Mouse (Mus musculus): ENCODE results near the gene Usp46. TPM values are rescaled to one million over a fixed set of nuclear protein-coding genes. Genes with fewer than 3 reads are reported as not detected.

The Usp46 gene
- total and polyA plus RNA-seq, 2 experiments from 2014 or later = 27.2 to 47.3 TPM

GRCm38 (mm10) chr5:74093556-74094428 lies 25.6 kb upstream of the Usp46 start:
- DNase-seq (ENCODE audit: low spot score) = no peak

GRCm38 (mm10) chr5:74092833-74093555 lies 24.8 kb upstream of the Usp46 start:
- Histone ChIP-seq H3K4me1 (ENCODE audit: control insufficient read depth, insufficient read depth) (peaks cover 3% of the 10 kb centered on the region; the same call in 1 of the 2 replicates), H3K27ac (ENCODE audit: low read depth) (peak overlapping the region; percentile 98), H3K36me3 (replicated peaks; ENCODE audit: control insufficient read depth, insufficient read depth, low read length) (peaks cover 22% of the 10 kb centered on the region), H3K27me3 (ENCODE audit: control insufficient read depth, insufficient read depth, low read length) (no peaks in the 10 kb centered on the region), H3K9ac (replicated peaks; ENCODE audit: low read depth, low read length) (peak overlapping the region; percentile 98), H3K4me3 (ENCODE audit: low read depth, low read length) (peak overlapping the region; percentile 96), H3K4me2 (ENCODE audit: low read depth, low read length) (peak overlapping the region; percentile 81), H3K9me3 (replicated peaks; ENCODE audit: control insufficient read depth, low read length) (no peaks in the 10 kb centered on the region)
- no peak for TF ChIP-seq CTCF (IDR thresholded peaks at IDR 0.05; ENCODE audit: low read depth)
- TF ChIP-seq EP300 (IDR thresholded peaks at IDR 0.05; ENCODE audit: low read depth) = 0 out of 2 replicates have a peak, but pooled peaks have one; percentile 75
- peak; percentile 99 for DNase-seq (ENCODE audit: low spot score)
- ATAC-seq (ENCODE audit: insufficient read depth, low read depth) = peak; percentile 96
- WGBS = 1% methylated on average over 57 of the region's 57 CpGs

More at GRCm38 (mm10) chr5:74093556-74094428, 25.6 kb upstream of the Usp46 start:
- peaks cover 22% of the 10 kb centered on the region for H3K36me3 ChIP-seq (replicated peaks; ENCODE audit: control insufficient read depth, insufficient read depth, low read length)
- TF ChIP-seq CTCF (IDR thresholded peaks at IDR 0.05; ENCODE audit: low read depth) (no peak), EP300 (IDR thresholded peaks at IDR 0.05; ENCODE audit: low read depth) (no peak)
- WGBS = 18% methylated on average over 11 of the region's 11 CpGs
- H3K4me2 ChIP-seq (ENCODE audit: low read depth, low read length) = peak overlapping the region; percentile 81
- no peaks in the 10 kb centered on the region for H3K9me3 ChIP-seq (replicated peaks; ENCODE audit: control insufficient read depth, low read length)
- no peaks in the 10 kb centered on the region for H3K27me3 ChIP-seq (ENCODE audit: control insufficient read depth, insufficient read depth, low read length)
- peak overlapping the region; percentile 98 for H3K27ac ChIP-seq (ENCODE audit: low read depth)
- peak overlapping the region; percentile 98 for H3K9ac ChIP-seq (replicated peaks; ENCODE audit: low read depth, low read length)
- ATAC-seq (ENCODE audit: insufficient read depth, low read depth) = no peak
- H3K4me1 ChIP-seq (ENCODE audit: control insufficient read depth, insufficient read depth) = peaks cover 3% of the 10 kb centered on the region; the same call in 1 of the 2 replicates
- H3K4me3 ChIP-seq (ENCODE audit: low read depth, low read length) = peak overlapping the region; percentile 96

GRCm38 (mm10) chr5:74092481-74092832 lies 24.2 kb upstream of the Usp46 start:
- DNase-seq (ENCODE audit: low spot score) (no peak), ATAC-seq (ENCODE audit: insufficient read depth, low read depth) (no peak)
- Histone ChIP-seq H3K9me3 (replicated peaks; ENCODE audit: control insufficient read depth, low read length) (no peaks in the 10 kb centered on the region), H3K4me2 (ENCODE audit: low read depth, low read length) (peak overlapping the region; percentile 81), H3K9ac (replicated peaks; ENCODE audit: low read depth, low read length) (no peak overlapping the region), H3K27ac (ENCODE audit: low read depth) (peak overlapping the region; percentile 98), H3K27me3 (ENCODE audit: control insufficient read depth, insufficient read depth, low read length) (no peaks in the 10 kb centered on the region), H3K4me1 (ENCODE audit: control insufficient read depth, insufficient read depth) (peaks cover 3% of the 10 kb centered on the region; the same call in 1 of the 2 replicates), H3K36me3 (replicated peaks; ENCODE audit: control insufficient read depth, insufficient read depth, low read length) (peaks cover 22% of the 10 kb centered on the region), H3K4me3 (ENCODE audit: low read depth, low read length) (peak overlapping the region; percentile 96)
- WGBS = 43% methylated on average over 4 of the region's 4 CpGs
- TF ChIP-seq CTCF (IDR thresholded peaks at IDR 0.05; ENCODE audit: low read depth) = no peak
- TF ChIP-seq EP300 (IDR thresholded peaks at IDR 0.05; ENCODE audit: low read depth) = no peak

GRCm38 (mm10) chr5:74089643-74090042 lies 21.4 kb upstream of the Usp46 start:
- 79% methylated on average over 3 of the region's 3 CpGs for WGBS
- Histone ChIP-seq H3K9ac (replicated peaks; ENCODE audit: low read depth, low read length) (no peak overlapping the region), H3K4me2 (ENCODE audit: low read depth, low read length) (no peak overlapping the region), H3K27me3 (ENCODE audit: control insufficient read depth, insufficient read depth, low read length) (no peaks in the 10 kb centered on the region), H3K36me3 (replicated peaks; ENCODE audit: control insufficient read depth, insufficient read depth, low read length) (peaks cover 5% of the 10 kb centered on the region), H3K4me1 (ENCODE audit: control insufficient read depth, insufficient read depth) (peaks cover 3% of the 10 kb centered on the region; the same call in 1 of the 2 replicates), H3K9me3 (replicated peaks; ENCODE audit: control insufficient read depth, low read length) (no peaks in the 10 kb centered on the region), H3K27ac (ENCODE audit: low read depth) (no peak overlapping the region), H3K4me3 (ENCODE audit: low read depth, low read length) (no peak overlapping the region)
- TF ChIP-seq EP300 (IDR thresholded peaks at IDR 0.05; ENCODE audit: low read depth) (no peak), CTCF (IDR thresholded peaks at IDR 0.05; ENCODE audit: low read depth) (no peak)
- ATAC-seq (ENCODE audit: insufficient read depth, low read depth) (no peak), DNase-seq (ENCODE audit: low spot score) (no peak)

GRCm38 (mm10) chr5:74081756-74082155 lies 13.5 kb upstream of the Usp46 start:
- no peaks in the 10 kb centered on the region for H3K9me3 ChIP-seq (replicated peaks; ENCODE audit: control insufficient read depth, low read length)
- H3K9ac ChIP-seq (replicated peaks; ENCODE audit: low read depth, low read length) = no peak overlapping the region
- H3K4me3 ChIP-seq (ENCODE audit: low read depth, low read length) = no peak overlapping the region
- WGBS = 69% methylated on average over 6 of the region's 6 CpGs
- ATAC-seq (ENCODE audit: insufficient read depth, low read depth) (no peak), DNase-seq (ENCODE audit: low spot score) (no peak)
- TF ChIP-seq CTCF (IDR thresholded peaks at IDR 0.05; ENCODE audit: low read depth) (no peak), EP300 (IDR thresholded peaks at IDR 0.05; ENCODE audit: low read depth) (no peak)
- H3K36me3 ChIP-seq (replicated peaks; ENCODE audit: control insufficient read depth, insufficient read depth, low read length) = no peaks in the 10 kb centered on the region
- H3K4me2 ChIP-seq (ENCODE audit: low read depth, low read length) = no peak overlapping the region
- H3K27ac ChIP-seq (ENCODE audit: low read depth) = no peak overlapping the region
- H3K4me1 ChIP-seq (ENCODE audit: control insufficient read depth, insufficient read depth) = peaks cover 13% of the 10 kb centered on the region; the same call in 1 of the 2 replicates
- no peaks in the 10 kb centered on the region for H3K27me3 ChIP-seq (ENCODE audit: control insufficient read depth, insufficient read depth, low read length)

All from heart, postnatal 0 days (tissue).